Mouse (Mus musculus): ENCODE data around the gene B3glct. TPM values are rescaled to one million over a fixed set of nuclear protein-coding genes. Genes with fewer than 3 reads are reported as not detected.

The B3glct gene
- total RNA-seq, 1 experiment from 2014 or later: 25.3 TPM

DNA sequence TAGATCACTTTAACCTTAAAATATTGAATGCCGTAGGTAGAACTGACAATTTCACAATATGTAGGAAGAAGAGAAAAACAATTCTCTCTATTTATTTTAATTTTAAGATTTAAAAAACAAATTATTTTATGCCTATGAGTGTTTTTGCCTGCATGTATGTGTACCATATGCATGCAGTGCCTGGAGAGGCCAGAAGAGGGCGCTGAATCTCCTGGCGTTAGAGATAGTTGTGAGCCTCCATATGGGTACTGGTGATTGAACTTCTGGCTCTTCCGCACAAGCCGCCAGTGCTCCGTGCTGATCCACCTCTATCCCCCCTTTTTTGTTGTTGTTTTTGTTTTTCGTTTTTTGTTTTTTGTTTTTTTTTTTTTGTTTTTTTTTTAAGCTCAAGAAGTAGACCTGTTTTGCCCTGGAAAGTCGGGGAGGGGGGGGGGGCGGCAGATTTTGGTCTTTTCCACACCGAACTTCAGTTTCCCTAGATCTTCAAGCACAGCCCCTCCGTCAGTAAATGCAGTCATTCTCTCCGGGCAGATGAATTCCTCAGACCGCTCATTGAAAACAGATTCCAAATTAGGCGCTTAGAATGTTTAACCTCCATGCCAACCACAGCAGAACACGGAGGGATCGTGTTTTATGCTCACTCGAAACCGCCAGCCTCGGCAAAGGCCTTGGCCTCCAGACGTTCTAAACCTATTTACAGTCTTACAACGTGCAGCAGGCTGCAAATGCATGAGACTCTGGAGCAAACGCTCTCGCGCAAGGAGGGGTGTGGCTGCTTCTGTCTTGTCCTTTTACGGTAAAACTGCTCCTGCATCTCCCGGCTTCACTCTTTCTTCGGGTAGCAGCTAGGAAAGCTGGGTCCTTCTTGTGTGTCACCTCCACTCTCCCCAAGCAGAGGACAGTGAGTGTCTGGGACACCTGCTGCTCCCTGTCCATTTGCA is 70.9 kb downstream of the B3glct start:
- no peak for DNase-seq

DNA sequence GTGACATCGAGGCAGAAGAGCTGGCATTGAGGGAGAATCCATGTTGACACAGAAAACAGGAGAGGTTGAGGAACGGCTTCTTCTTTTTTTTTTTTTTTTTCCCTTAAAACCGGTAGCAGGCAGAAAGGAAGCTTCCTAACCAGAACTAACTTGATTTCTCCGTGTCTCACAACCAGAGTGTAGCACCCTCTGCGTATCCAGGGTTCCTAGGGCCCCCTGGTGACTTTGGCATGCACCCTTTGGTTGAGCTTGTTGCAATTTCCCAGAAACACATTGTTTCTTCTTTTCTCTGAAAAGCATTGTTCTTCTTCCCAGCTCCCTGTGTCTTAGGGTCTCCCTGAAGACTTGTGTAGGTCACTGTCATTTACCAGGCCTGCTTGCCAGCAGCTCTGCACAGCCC is 73.8 kb downstream of the B3glct start:
- DNase-seq: no peak

DNA sequence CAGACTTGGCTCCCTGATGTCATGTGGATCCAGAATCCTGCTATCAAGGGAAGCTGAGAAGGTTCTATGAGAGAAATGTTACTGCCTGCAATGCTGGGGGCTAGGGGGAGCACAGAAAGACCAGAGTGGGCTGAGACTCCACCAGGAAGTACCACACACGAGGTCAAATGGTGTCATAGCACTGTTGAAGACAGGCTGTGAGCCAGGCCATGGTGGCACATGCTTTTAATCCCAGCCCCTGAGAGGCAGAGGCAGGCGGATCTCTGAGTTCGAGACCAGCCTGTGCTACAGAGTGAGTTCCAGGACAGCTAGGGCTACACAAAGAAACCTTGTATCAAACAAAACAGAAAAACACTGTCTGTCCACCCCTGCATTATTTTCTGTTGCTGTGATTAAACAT is 75.0 kb downstream of the B3glct start:
- DNase-seq: no peak

DNA sequence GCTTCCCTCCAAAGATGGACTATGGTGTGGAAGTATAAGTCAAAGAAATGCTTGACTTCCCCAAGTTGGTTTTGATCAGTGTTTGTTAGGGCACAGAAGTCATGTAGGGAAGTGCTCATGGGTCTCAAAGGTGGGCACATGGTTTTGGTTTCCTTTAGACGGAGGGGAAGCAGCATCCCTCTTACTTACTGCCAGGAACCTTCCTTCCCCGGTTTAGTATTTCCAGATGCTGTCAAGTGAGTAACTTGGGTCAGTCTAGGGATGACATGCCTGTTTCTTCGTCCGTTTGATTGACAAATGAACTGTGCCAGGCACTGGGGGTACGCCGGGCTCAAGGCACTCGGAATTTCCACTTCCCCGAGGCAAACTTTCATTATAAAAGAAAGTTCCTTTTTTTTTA is 89.1 kb downstream of the B3glct start:
- DNase-seq: no peak

DNA sequence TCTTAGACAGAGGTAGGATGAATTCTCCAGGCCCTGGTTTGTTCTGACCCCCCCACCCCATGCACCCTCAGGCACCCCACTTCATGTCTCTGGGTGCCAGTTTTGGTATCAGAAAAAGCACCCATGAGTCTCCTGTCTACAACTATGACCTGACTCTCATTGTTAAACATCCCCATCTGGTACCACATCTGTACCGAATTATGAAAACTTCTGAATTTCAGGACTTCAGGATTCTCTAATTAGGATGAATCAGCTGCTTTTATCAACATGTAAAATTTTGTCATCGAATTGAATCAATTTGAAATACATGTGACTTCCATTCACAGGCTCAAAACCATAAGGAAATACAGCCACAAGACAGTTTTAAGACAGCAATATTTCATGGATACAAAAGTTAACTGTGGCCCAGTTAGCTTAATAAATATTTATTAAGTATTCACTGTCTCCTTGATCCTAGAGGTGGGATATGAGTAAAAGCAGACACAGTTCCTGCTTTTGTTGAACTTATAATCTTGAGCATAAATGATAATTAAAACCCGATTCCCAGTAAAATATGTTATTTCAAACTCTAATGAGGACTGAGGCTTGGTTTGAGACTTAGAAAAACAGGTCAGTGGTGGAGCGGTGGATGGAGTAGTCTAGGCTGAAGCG is 89.7 kb downstream of the B3glct start:
- no peak for DNase-seq

DNA sequence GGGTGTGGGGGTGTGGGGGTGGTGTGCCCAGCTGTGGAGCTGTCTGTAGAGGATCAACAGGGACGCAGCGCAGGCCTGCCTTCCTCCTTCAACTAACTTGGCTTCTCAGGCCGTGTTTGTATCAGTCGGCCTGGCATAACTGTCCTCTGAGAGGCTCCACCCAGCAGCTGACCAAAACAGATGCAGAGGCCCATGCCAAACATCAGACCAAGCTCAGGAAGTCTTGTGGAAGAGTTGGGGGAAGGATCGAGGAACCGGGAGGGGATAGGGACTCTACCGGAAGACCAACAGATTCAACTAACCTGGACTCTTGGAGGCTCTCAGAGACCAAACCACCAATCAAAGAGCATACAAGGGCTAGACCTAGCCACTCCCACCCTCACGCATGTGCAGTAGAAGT is 91.6 kb downstream of the B3glct start:
- no peak for DNase-seq

DNA sequence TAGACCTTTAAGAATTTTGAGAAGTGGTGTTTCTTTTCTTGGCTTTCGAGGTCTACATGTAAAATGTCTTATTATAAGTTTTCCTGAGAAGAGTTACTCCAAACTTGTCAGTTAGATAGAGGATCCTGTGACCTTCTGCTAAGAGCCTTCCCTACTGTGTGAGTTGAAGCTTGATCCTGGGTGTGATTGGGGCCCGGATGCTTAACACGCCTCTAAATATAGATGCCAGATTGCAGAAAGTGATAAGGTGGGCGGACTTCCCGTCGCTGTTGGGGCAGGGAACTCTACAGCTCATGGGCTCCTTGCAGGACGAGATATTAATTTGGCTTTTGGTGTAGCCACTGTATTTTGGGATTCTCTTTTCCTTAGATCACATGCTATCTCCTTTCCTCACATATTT is 98.0 kb downstream of the B3glct start:
- no peak for DNase-seq

DNA sequence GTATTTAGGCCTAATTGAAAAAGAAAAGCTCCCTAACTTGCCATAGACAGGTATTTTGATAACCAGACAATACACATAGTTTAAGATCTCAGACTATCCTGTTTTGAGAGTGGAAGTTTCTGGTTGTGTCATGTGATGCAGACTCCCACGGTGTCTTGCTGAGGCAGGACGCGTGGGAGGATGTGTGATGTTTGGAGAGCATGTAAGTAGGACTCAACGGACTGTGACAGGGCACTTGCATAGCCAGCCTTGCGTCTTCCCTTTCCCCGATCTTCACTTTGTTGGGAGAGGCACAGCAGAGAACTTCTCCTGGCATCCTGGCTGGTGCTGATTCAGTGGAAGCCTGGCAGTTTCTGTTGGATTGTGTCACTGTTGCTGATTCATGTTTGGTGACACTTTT is 101.7 kb downstream of the B3glct start:
- DNase-seq: no peak

DNA sequence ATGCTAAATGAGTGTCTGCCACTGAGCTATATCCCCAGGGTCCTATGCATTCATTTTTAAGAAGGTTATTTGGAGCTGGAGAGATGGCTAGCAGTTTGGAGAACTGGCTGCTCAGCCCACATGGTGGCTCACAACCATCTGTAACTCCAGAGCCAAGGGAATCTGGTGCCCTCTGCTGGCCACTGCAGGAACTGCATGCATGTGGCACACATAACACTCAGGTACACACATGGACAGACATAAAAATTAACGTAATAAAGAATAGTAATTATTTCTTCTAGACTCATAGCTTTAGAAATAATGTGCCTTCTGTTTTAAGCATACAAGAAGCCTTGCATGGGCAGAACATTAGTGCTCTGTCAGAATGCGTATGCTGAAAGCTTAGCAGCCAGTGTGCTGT is 102.4 kb downstream of the B3glct start:
- no peak for DNase-seq

DNA sequence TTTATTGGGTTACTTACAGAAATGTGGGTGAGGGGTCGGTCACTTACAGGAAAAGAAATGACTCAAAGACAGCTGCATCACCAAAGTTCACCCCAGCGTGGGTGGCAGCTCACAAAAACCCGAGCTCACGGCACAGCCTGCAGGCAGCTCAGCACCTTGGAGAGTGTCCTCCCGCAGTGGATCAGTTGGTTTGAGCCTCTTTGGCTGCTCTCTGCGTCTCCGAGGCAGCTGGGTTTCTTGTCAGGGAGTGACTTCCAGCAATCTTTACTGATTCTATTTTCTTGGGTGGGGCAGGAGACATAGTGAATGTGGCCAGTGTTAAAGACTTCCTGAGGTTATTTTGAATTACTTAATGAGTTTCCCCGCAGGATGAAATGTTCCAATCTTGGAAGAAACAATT is 112.1 kb downstream of the B3glct start:
- no peak for DNase-seq

DNA sequence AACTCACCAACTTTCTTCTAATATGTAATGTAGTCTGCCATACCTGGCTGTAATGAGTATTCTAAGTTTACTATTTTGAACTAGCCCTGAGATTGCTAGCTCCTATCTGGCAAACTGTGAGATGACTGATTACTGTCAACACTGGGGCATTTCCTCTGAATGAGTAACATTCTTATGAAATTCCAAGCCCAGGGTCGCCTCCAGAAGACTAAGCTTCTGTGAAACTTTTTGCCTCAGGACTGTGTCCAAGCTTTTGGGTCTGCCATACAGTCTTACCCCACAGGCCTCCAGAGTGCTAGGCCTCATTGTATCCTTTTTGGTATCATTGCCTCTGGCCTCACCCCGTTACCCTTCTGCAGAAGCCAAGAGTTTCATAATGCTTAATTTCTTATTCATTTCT is 132.0 kb downstream of the B3glct start:
- DNase-seq: no peak

DNA sequence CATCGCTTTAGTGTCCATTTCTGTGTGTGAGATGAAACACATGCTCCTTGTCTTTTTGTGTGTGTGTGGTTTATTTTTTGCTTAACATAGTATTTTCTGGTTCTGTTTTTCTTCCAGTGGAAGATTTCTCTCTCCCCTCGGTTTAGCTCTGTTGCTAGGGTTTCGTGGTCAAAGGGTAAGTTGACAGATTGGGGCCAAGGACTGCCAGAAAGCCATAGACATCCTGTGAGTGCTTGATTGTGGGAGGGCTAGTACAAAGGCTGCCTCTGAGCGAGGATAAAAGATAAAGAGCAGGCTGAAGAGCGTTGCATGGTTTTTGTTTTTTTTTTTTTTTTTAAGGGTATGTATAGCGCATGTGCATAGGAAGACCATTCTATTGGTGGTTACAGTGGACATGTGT is 133.8 kb downstream of the B3glct start:
- no peak for DNase-seq

Other genes starting within 250 kb of the B3glct start
- gene Tex26, start 238.6 kb upstream of the B3glct start, total RNA-seq (2021): not detected in 2 replicates
- gene Wdr95, start 149.6 kb upstream of the B3glct start, total RNA-seq (2021): not detected in 2 replicates
- 88.5 and 267 TPM in 2 replicates for gene Hsph1, start 41.9 kb upstream of the B3glct start, total RNA-seq (2021)

All from adrenal gland, postnatal 25 days (tissue).